Mouse (Mus musculus) intestine, embryonic 16.5 days (tissue): ENCODE data around the gene Impg1. TPM values are rescaled to one million over a fixed set of nuclear protein-coding genes. Genes with fewer than 3 reads are reported as not detected.

ENCODE experiments used
- ATAC-seq: fragments of 200-750 bp; cut with Nextera tagmentation; 2 replicates; pipeline ENCODE4 v1.8.0; 2017; ENCODE audit warnings: moderate TSS enrichment, moderate library complexity
- H3K27ac ChIP-seq: fragments of 300-500 bp; sonication (generic); 2 replicates; pipeline ENCODE4 v1.5.1; 2014; ENCODE audit warnings: mild to moderate bottlenecking, low read length
- H3K27me3 ChIP-seq: fragments of 300-500 bp; sonication (generic); replicated peaks from 2 replicates; pipeline ENCODE4 v1.6.1; 2014; ENCODE audit warnings: low read length, control low read depth, mixed read lengths; ENCODE audit not compliant: control insufficient read depth, insufficient read depth
- H3K36me3 ChIP-seq: fragments of 300-500 bp; sonication (generic); 2 replicates; pipeline ENCODE4 v1.6.1; 2014; ENCODE audit warnings: low read length, control low read depth; ENCODE audit not compliant: control insufficient read depth, insufficient read depth
- H3K4me1 ChIP-seq: fragments of 300-500 bp; sonication (generic); 2 replicates; pipeline ENCODE4 v1.6.1; 2014; ENCODE audit warnings: low read length, control low read depth, mixed read lengths; ENCODE audit not compliant: control insufficient read depth, insufficient read depth
- H3K4me2 ChIP-seq: fragments of 300-500 bp; sonication (generic); 2 replicates; pipeline ENCODE4 v1.6.1; 2014; ENCODE audit warnings: low read depth, low read length, control low read depth
- H3K4me3 ChIP-seq: fragments of 300-500 bp; sonication (generic); 2 replicates; pipeline ENCODE4 v1.5.1; 2014; ENCODE audit warnings: mild to moderate bottlenecking, low read length
- H3K9ac ChIP-seq: fragments of 300-500 bp; sonication (generic); 2 replicates; pipeline ENCODE4 v1.6.1; 2014; ENCODE audit warnings: low read depth, low read length
- H3K9me3 ChIP-seq: fragments of 300-500 bp; sonication (generic); 2 replicates; pipeline ENCODE4 v1.6.1; 2016; ENCODE audit warnings: low read length, control low read depth; ENCODE audit not compliant: control insufficient read depth
- WGBS: fragments of 180-500 bp; shearing (Covaris S2); extraction: QIAGEN DNeasy Blood & Tissue Kit; methylation state at CpG from one replicate; pipeline ENCODE4 v1.1.7; 2014; 5-methylcytosine and 5-hydroxymethylcytosine counted together
- polyA plus RNA-seq: library from polyadenylated mRNA; unstranded; fragments of >200 nt; fragmentation: Nextera tagmentation; extraction: Ambion mirVana; gene quantifications from 2 replicates; pipeline ENCODE4 v1.2.1, GENCODE M21; 2015

The Impg1 gene
- polyA plus RNA-seq, 1 experiment from 2014 or later, result 0.06 TPM

GRCm38 (mm10) chr9:80387890-80388289, 77.4 kb downstream of the Impg1 start:
- WGBS, result 93% methylated on average over 3 of the region's 3 CpGs
- ATAC-seq, result no peak
- no peak overlapping the region for H3K4me2 ChIP-seq

DNA sequence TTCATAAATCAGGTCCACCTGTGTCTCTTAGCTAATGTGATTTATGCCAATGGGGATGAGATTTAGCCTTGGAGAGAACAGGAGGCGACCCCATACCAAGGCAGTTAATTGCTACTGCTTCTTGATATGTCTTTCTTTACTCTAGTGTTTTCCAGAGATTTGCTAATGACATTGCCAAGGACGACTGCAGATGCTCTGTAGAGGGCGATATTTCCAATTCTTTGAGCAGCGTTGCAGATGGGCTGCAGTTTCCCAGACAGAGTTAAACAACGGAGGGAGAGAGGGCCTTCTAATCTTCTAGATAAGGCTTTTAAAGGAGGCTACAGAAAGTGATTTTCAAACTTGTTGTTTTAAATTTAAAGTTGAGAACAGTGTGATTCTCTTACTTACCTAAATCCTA, 78.8 kb downstream of the Impg1 start:
- no peaks in the 10 kb centered on the region for H3K36me3 ChIP-seq
- no peak for ATAC-seq
- no peak overlapping the region for H3K27ac ChIP-seq
- 19% methylated on average over 5 of the region's 5 CpGs for WGBS
- no peak overlapping the region for H3K9ac ChIP-seq
- no peaks in the 10 kb centered on the region for H3K9me3 ChIP-seq
- no peaks in the 10 kb centered on the region for H3K4me1 ChIP-seq
- no peak overlapping the region for H3K4me2 ChIP-seq
- H3K4me3 ChIP-seq, result no peak overlapping the region
- H3K27me3 ChIP-seq, result no peaks in the 10 kb centered on the region

More at GRCm38 (mm10) chr9:80387890-80388289, 77.4 kb downstream of the Impg1 start:
- H3K4me1 ChIP-seq, result no peaks in the 10 kb centered on the region
- H3K9ac ChIP-seq, result no peak overlapping the region
- no peaks in the 10 kb centered on the region for H3K27me3 ChIP-seq
- H3K4me3 ChIP-seq, result no peak overlapping the region
- H3K27ac ChIP-seq, result no peak overlapping the region
- H3K36me3 ChIP-seq, result no peaks in the 10 kb centered on the region
- no peaks in the 10 kb centered on the region for H3K9me3 ChIP-seq

DNA sequence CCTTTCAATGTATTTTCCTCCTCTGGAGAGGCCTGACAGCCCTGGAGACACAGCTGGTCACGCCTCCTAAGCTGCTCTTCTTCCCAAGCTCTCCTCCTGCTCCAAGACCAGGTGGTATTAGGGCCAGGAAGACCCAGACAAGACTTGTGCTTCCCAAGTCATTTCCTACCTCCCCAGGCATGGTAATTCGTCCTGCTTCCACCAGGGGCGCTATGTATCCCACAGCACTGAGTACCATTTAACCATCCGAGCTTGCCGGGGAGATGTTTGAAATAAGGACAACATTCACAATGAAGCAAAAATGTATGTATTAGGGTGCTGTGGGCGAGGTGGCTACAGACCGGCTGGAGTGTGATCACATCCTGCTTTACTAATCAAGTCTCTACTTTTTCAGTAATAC, 79.3 kb downstream of the Impg1 start:
- Histone ChIP-seq H3K27ac (no peak overlapping the region), H3K36me3 (no peaks in the 10 kb centered on the region), H3K4me1 (no peaks in the 10 kb centered on the region), H3K9me3 (no peaks in the 10 kb centered on the region), H3K27me3 (no peaks in the 10 kb centered on the region), H3K9ac (no peak overlapping the region), H3K4me2 (no peak overlapping the region), H3K4me3 (no peak overlapping the region)
- WGBS, result 49% methylated on average over 7 of the region's 7 CpGs
- ATAC-seq, result no peak

- ATAC-seq, result no peak
- Histone ChIP-seq H3K4me3 (no peak overlapping the region), H3K27ac (no peak overlapping the region), H3K4me1 (no peaks in the 10 kb centered on the region), H3K27me3 (no peaks in the 10 kb centered on the region), H3K4me2 (no peak overlapping the region), H3K36me3 (no peaks in the 10 kb centered on the region), H3K9ac (no peak overlapping the region), H3K9me3 (no peaks in the 10 kb centered on the region)
- WGBS, result 77% methylated on average over 4 of the region's 4 CpGs
These were observed 82.6 kb downstream of the Impg1 start for GRCm38 (mm10) chr9:80382711-80383110.

- Histone ChIP-seq H3K4me3 (no peak overlapping the region), H3K9ac (no peak overlapping the region), H3K27me3 (no peaks in the 10 kb centered on the region), H3K27ac (no peak overlapping the region), H3K4me2 (no peak overlapping the region), H3K4me1 (no peaks in the 10 kb centered on the region), H3K9me3 (no peaks in the 10 kb centered on the region), H3K36me3 (no peaks in the 10 kb centered on the region)
- no peak for ATAC-seq
- WGBS, result 88% methylated on average over 2 of the region's 2 CpGs
These were observed 85.1 kb downstream of the Impg1 start for GRCm38 (mm10) chr9:80380078-80380645.

GRCm38 (mm10) chr9:80374100-80374499, 91.2 kb downstream of the Impg1 start:
- Histone ChIP-seq H3K9me3 (no peaks in the 10 kb centered on the region), H3K4me2 (no peak overlapping the region), H3K36me3 (no peaks in the 10 kb centered on the region), H3K27me3 (no peaks in the 10 kb centered on the region), H3K27ac (no peak overlapping the region), H3K4me1 (no peaks in the 10 kb centered on the region), H3K9ac (no peak overlapping the region), H3K4me3 (no peak overlapping the region)
- 93% methylated on average over 1 of the region's 1 CpGs for WGBS
- ATAC-seq, result no peak

DNA sequence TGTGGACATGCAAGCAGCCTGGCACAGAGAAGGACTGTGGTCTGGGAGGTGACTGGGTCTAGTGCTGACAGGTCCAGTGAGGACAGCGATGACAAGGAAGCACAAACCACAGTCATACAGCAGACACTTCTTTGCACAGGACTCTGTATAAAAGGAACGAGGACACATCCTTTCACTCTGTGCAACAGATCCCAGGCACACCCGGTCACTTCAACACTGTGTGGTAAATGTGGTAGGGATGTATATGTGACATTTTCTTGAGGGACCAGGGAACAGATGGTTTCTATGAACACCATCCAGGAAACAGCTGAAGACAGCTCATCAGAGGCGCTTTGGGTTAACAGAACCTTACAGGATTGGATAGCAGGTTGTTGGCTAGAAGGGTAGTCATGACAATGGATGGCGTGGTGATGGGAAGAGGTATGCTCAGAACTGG, 92.0 kb downstream of the Impg1 start:
- ATAC-seq, result no peak
- 87% methylated on average over 5 of the region's 5 CpGs for WGBS
- no peaks in the 10 kb centered on the region for H3K9me3 ChIP-seq
- no peak overlapping the region for H3K4me3 ChIP-seq
- no peak overlapping the region for H3K4me2 ChIP-seq
- H3K27me3 ChIP-seq, result no peaks in the 10 kb centered on the region
- no peak overlapping the region for H3K9ac ChIP-seq
- no peaks in the 10 kb centered on the region for H3K4me1 ChIP-seq
- H3K36me3 ChIP-seq, result no peaks in the 10 kb centered on the region
- no peak overlapping the region for H3K27ac ChIP-seq

DNA sequence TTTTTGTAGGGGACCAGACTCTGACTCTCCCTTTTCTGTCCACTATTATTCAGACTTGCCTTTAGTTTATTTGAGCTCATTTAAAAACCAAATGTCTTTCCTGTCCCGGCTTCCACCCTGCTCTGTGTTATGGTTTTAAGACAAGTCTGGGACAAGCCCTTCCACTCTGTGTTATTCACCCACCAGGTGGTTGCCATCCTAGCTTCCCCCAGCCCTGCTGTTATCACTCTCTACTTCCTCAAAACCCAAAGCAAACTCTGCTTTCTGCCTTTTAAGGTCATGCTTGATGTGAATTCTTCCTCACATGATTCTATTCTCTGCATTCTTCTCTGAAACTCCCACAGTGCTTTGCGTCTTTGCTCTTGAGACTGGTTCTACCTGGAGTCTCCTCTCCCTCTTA, 96.6 kb downstream of the Impg1 start:
- no peak for ATAC-seq
- no peak overlapping the region for H3K9ac ChIP-seq
- 66% methylated on average over 2 of the region's 2 CpGs for WGBS

GRCm38 (mm10) chr9:80367520-80368204, 97.6 kb downstream of the Impg1 start:
- Histone ChIP-seq H3K9ac (no peak overlapping the region), H3K9me3 (no peaks in the 10 kb centered on the region), H3K4me1 (no peaks in the 10 kb centered on the region), H3K36me3 (no peaks in the 10 kb centered on the region), H3K4me3 (no peak overlapping the region), H3K4me2 (no peak overlapping the region), H3K27me3 (no peaks in the 10 kb centered on the region), H3K27ac (no peak overlapping the region)
- WGBS, result 85% methylated on average over 2 of the region's 2 CpGs
- ATAC-seq, result no peak

More for the DNA sequence above, 96.6 kb downstream of the Impg1 start:
- Histone ChIP-seq H3K27ac (no peak overlapping the region), H3K4me1 (no peaks in the 10 kb centered on the region), H3K4me3 (no peak overlapping the region), H3K4me2 (no peak overlapping the region), H3K36me3 (no peaks in the 10 kb centered on the region), H3K27me3 (no peaks in the 10 kb centered on the region), H3K9me3 (no peaks in the 10 kb centered on the region)

GRCm38 (mm10) chr9:80360063-80360462, 105.2 kb downstream of the Impg1 start:
- Histone ChIP-seq H3K4me3 (no peak overlapping the region), H3K4me2 (no peak overlapping the region), H3K27me3 (no peaks in the 10 kb centered on the region), H3K4me1 (no peaks in the 10 kb centered on the region), H3K9me3 (no peaks in the 10 kb centered on the region), H3K27ac (no peak overlapping the region), H3K36me3 (no peaks in the 10 kb centered on the region), H3K9ac (no peak overlapping the region)
- ATAC-seq, result no peak
